In the genomic region with DNA sequence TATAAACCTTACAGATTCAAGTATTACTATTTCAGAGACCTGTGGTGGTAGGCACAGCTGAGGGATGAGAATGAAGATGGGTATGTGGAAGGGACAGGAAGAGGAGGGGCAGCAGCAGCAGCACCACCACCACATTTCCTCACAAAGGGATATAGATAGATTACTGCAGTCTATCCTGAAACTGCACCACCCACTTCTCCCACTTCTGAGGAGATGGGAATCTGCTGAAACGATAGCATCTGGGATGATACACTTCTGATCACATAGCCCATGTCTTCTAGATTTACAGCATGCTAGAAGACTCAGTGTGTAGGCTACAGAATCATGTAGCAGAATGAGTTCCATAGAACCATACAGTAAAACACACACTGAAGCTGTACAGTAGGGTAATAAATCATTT, we compare ENCODE assay signal across 15 mouse cellular contexts.
"Had no signal": no experiment of that assay in that cellular context is flagged by ENCODE, and none has a peak within 500 bp of the region (broad histone marks: within the 10 kb centered on the region; RNA-seq: fewer than 3 reads in every experiment).

No protein-coding gene starts in this region.

- H3K9me3 ChIP-seq: limb, embryonic 12.5 days; liver, embryonic 13.5 days; lung, embryonic 15.5 days; midbrain, embryonic 12.5 days; neural tube, embryonic 13.5 days had no signal

- H3K4me2 ChIP-seq: limb, embryonic 12.5 days; liver, embryonic 13.5 days; lung, embryonic 15.5 days; midbrain, embryonic 12.5 days; neural tube, embryonic 13.5 days had no signal

- H3K27ac ChIP-seq: kidney, postnatal 0 days; liver, embryonic 13.5 days; midbrain, embryonic 12.5 days; neural tube, embryonic 13.5 days had no signal

- ATAC-seq: liver, postnatal 0 days; midbrain, embryonic 16.5 days had no signal

- H3K4me3 ChIP-seq: limb, embryonic 12.5 days; liver, embryonic 13.5 days; lung, embryonic 15.5 days; midbrain, embryonic 12.5 days; neural tube, embryonic 13.5 days had no signal

- H3K27me3 ChIP-seq: limb, embryonic 12.5 days; liver, embryonic 13.5 days; lung, embryonic 15.5 days; midbrain, embryonic 12.5 days; neural tube, embryonic 13.5 days had no signal

- H3K9ac ChIP-seq: limb, embryonic 12.5 days; liver, embryonic 13.5 days; liver, postnatal 0 days; lung, embryonic 15.5 days; midbrain, embryonic 12.5 days; neural tube, embryonic 13.5 days had no signal

- H3K4me1 ChIP-seq: liver, embryonic 13.5 days had no signal

- DNase-seq: kidney, adult 9 months; kidney, postnatal 36 days; liver; liver, embryonic 13.5 days; liver, postnatal 0 days; lung, postnatal 14 days; retina, postnatal 1 day; right cerebral cortex, postnatal 4 days; spleen, adult 18-20 months had no signal
